Mouse (Mus musculus) ovary, postnatal 14 days (tissue): Measurements from ENCODE around the gene Hnrnpul2.

Experiments
- DNase-seq: peaks from one replicate; pipeline ENCODE4 v3.0.0; 2022; ENCODE audit warnings: low spot score

The Hnrnpul2 gene

DNA sequence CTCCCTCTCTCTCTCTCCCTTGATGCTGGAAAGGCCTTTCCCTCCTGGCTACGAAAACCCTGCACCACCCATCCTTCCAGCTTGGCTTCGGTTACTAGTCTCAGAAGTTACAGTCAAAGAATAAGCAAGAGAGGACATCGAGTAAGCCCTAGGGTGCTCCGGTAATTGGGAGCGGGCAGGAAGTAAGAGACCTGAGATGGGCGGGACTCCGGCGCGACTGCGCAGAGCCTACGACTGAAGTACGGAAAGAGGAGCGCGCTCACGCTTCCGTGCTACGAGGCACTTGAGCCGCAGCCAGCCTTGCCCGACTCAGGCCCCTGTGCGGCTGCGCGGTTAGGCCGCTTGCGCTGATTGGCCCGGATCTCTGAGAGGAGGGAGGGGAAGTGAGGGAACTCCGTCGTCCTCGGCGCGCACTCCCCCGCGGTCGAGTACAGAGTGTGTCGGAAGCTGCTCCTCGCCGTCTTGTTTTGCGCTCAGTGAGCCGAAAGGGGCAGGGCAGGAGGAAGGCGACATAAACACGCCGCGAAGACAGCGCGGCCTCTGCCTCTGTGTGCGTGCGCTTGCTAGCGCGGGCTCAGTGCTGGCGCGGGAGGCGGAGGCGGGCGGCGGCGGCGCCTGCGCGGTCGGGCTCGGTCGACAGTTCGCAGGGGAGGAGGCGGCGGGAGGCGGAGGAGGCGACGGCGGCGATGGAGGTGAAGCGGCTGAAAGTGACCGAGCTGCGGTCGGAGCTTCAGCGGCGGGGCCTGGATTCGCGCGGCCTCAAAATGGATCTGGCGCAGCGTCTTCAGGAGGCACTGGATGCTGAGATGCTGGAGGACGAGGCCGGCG lies at the start of gene Hnrnpul2:
TSS of gene Hnrnpul2 (plus strand) at position 415 of the 828 bp plus-strand sequence.
- peak; percentile 95 for DNase-seq

DNA sequence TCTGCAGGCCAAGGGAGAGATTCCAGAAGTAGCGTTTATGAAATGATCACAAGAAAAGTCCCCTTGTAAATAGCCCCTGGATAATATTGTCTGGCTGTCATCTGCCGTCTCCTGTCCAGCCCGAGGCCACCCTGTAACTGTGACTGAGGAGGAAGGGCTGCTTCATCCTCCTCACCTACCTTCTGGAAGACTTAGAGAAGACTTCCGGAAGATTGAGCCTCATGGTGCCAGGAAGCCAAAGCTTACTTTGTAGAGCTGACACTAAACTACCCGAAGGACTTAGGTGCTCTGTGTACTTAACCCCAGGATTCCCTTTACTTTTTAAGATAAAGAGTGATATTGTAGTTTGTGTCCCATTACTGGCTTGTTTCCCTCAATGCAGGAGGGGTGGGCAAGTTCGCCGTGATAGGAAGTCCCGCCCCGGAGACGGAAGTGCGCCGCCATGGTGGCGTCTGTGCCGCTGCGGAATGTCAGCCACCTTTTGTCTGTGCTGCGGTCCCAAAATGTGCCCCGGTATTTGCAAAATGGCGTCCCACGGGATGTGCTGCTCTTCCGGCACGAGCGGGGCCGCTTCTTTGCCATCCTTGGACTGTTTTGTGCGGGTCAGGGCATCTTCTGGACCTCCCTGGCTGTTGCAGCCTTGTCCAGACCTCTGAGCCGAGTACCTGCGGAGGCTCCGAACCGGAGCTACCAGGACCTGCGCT lies 49.1 kb upstream of the Hnrnpul2 start, which contains the start of gene Tmem223:
TSS of gene Tmem223 (plus strand) at position 430 of the 704 bp plus-strand sequence.
- DNase-seq: peak; percentile 68

DNA sequence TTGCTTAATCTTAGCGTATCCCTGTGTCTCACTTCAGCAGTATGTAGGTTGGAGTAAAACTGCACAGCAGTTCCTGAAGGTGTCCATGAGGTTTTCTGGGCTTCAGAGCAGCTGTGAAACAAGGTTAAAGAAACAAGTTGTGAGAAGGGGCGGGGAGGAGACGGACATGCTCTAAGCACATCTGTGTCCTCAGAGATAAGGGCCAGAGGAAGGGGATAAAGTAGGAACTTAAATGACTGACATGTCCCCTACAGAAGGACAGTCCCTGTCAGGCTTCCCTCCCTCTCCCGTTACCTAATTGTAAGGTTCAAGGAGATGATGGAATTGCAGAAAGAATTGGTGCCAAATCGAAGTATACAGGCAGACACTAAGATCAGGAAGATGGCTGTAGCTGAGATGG lies 46.8 kb upstream of the Hnrnpul2 start:
- no peak for DNase-seq

DNA sequence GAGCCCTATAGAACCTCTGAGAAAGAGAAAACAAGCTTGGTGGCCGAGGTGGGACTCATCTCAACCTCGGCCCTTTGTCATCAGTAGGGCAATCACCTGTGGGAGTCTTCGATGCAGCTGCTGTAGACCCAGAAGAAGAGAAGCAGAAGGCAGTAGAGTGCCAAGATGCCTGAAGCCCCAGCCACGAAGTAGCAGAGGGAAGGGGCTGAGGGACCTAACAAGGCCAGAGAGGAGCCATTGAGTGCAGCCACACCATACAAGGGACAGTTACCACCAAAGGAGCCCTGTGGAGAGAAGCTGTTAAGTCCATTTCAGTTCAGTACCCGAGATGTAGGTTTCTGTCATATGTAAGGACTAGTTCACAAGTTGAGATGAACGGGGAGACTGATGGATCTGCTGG lies 46.4 kb upstream of the Hnrnpul2 start:
- no peak for DNase-seq

DNA sequence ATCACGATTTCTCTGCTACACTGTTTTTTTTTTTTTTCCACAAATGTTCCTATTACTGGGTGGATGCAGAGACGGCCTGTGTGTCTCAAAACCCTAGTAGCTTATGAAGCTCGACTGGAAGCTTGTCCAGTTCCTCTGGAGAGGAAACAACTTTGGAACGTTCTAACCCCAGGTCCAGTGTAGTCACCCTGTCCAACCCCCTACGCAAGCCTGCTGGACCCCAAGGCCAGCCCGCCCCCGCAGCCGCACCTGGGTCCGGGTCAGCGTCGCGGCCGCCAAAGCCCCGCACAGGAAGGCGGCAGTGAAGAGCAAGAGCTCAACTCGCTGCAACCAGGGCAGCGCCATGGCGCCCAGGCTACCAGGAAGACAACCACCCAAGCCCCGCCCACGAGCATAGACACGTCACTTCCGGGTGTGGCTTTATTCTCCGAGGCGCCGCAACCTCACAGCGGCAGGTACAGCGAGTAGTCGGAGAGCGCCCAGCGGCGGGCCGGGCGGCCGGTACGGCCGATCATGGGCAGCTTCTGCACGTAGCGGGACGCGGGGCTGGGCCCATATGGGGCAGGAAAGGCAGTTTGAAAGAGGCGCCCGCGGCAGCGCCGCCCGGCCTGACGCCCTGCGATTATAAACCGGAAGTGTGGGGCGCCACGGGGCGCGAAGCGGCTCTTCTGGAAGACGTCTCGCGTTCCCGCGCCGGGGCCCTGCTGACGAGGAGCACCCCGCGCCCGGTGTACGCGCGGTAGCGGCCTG lies 45.5 kb upstream of the Hnrnpul2 start, which contains the start of gene Tmem179b:
TSS of gene Tmem179b (minus strand) at position 382 of the 750 bp plus-strand sequence.
- peak; percentile 97 for DNase-seq

DNA sequence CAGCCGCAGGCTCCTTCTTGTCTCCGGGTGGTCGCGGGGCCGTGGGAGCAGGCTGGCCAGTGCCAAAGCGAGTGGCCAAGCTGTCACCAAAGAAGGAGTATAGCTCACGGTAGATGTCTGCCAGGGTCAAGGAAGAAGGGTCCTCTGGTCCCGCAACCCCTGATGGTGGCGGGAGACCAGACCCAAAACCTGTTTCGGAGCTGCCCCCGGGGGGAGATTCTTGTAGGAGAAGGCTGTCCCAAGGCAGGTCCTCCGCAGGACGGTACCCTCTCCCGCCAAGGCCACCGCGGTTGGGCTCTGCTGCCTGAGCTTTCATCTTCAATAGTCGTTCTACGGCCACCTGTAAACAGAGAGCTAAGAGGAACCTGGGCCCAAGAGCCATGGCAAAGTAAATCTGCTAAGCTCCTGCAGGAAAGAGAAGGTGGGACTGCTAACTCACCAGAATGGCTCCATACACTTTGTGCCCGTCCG lies 44.8 kb upstream of the Hnrnpul2 start:
- DNase-seq: no peak

DNA sequence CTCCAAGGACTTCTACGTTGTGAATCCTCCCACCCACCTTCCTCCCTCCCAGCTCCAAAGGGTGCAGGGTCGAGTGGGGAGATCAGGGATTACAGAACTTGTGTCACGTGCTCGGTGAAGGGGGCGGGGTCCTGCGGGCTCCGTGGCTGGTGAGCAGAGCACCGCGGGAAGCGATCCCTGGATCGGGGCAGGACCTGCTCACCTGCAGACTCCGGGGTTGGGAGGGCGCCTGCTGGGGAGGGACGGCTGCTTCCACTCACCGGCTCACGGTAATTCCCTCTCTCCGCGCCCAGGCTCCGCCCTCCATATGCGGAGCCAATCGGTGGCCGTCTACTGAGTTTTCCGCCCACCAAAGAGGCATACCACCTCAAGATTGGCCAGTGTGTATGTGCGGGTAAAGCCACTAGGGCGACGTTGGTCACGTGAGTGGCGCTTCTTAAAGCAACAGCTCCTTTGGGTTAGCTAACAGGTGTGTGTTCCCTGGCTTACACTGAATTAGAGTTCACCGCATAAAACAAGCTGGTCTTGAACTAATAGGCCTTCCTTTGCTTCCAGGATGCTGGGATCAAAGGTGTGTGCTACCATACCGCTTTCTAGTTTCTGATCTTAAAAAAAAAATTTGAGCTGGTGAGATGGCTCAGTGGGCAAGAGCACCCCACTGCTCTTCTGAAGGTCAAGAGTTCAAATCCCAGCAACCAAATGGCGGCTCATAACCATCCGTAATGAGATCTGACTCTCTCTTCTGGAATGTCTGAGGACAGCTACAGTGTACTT lies 33.6 kb upstream of the Hnrnpul2 start, which contains the start of gene Taf6l:
TSS of gene Taf6l (minus strand) at position 410 of the 774 bp plus-strand sequence.
- peak; percentile 77 for DNase-seq

DNA sequence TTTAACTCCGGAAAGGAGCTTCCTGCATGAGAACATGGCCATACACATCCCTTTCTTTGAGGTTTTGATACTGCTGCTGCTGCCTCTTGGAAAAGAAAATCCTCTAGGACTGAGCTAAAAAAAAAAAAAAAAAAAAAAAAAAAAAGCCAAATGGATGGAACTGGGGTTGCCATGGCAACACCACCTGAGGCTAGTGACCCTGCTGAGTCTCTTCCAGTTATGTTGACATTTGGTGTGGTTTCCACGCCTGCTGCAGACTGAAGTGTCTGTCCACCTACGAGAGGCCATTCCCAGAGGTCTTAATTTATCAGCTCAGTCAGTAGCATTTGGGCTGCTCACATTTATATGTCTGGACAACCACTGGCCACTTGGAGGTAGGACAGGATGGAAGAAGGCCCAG lies 31.3 kb upstream of the Hnrnpul2 start:
- DNase-seq: no peak

DNA sequence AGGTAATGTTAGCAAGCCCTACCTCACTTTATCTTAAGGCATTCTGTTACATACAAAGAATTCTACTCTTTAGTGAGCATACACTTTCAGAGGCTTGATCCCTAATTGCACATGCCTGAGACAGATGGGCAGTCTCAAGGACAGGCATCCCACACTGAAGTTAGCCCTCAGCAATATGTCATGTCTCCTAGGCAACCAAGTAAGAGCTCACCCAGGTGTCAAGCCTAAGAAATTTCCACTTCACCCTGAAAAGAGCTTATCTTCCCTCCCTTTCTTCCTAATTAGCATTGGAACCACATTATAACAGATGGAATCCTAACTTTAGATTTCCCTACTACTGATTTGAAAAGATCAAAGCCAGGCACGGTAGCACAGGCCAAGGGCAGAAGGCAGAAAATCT lies 30.6 kb upstream of the Hnrnpul2 start:
- DNase-seq: no peak

DNA sequence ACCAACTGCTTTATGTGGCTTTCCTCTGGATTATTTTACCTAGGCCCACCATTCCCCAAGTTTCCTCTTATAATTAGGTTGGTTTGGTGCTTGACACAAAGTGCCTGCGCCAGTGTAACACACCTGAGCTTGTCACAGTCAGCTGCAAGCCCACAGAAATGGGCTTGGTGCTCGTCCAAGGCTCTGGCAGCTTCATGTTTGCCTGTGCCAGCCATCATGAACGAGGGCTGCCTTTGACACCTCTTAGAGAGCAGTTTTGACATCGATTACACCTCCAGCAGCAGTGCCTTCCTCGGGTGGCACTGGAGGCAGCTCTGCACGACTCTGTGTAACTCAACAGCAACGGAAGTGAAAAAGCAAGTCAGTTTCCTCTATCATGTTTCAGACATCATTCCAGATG lies 29.6 kb upstream of the Hnrnpul2 start:
- no peak for DNase-seq

DNA sequence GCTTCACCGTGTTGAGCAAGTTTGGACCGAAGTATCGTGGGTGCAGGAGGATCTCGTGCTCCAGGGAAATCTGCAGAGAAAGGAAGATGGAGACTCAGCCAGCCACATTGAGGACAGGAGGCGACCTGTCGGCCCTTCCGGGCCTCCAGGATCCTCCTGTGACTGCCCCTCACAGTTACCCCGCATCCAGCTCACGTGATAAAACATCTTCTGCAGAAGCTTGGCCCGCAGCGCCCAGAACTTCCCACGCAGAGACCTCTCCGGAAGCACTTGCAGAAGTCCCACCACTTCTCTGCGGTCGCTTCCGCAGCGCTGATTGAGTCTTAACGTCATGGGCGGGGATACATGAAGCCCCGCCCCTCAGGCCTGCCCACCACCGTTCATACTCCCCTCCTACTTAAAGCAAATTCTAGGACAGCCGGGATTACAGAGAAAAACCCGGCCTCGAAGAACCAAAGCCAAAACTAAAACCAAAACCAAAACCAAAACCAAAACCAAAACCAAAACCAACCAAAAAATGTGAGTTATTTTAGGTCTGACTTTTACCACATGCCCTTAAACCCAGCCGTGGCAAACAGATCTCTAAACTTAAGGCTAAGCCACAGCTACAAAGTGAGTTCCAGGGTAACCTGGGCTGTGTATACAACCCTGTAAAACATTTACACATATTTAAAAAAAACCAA lies 21.4 kb upstream of the Hnrnpul2 start, which contains the start of gene Polr2g:
TSS of gene Polr2g (minus strand) at position 314 of the 683 bp plus-strand sequence.
- DNase-seq: peak; percentile 78

DNA sequence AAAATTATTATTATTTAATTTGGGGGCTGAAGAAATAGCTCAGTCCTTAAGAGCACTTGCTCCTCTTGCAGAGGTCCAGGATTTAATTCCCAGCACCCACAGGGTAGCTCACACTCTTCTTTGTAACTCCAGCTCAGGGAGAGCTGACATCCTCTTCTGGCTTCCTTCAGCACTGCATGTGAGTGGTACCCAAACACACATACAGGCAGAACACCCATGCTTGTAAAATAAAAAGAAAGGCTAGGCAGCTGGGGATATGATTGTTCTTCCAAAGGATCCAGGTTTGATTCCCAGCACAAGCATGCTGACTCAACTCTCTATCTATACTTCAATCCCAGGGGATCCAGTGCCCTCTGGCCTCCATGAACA lies 20.9 kb upstream of the Hnrnpul2 start:
- no peak for DNase-seq

DNA sequence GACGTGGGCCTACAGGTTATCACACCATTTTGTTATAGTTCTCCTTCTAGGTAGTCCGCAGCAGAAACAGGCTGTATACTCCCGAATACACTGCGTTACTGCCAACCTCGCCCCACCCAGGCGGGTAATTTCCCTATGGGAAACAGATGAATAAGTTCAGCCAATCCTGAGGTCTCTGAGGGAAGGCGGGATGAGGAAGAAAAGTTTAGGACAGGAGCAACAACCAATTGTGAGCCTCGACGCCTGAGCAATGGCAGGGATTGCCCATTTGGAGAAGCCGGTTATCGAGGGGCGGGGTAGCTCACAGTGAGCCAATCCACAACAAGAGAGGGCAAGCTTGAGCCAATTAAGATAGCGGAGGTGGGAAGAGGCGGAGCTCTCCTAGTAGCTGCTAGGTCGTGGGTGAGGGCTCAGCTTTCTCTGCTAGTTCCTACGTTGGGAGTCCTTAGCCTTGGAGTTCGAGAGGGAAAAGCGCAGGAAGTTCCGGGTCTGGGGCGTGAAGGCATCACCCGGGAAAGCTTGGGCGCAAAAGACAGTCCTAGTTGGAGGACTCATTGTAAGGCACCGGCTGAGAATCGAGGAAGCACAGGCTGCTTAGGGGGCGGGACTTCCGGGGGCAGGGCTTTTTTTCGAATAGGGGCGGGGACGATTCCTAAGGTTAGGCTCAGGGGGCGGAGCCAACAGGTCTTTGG lies 17.5 kb upstream of the Hnrnpul2 start, which contains the start of gene Zbtb3:
TSS of gene Zbtb3 (plus strand) at position 426 of the 692 bp plus-strand sequence.
- peak; percentile 78 for DNase-seq

DNA sequence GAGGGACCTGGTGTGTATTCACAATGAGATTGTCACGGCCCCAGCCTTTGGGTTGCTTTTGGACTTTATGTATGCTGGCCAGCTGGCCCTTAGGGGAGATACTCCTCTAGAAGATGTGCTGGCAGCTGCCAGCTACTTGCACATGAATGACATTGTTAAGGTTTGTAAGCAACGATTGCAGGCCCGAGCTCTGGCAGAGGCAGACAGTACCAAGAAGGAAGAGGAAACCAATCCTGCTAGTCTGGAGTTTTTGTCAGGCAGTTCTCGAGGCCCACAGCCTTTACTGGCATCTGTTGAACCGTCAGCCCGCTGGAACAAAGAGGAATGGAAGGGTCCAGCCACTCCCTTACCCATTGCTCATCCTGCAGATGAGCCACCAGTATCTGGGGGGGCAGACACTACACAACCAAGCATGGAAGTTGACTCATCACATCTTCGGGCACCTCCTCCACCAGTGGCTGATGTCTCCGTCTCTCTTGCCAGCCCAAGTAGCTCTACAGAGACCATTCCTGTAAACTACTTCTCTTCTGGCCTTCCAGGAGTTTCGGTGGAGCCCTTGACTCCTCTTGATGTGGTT lies 16.5 kb upstream of the Hnrnpul2 start:
- no peak for DNase-seq

DNA sequence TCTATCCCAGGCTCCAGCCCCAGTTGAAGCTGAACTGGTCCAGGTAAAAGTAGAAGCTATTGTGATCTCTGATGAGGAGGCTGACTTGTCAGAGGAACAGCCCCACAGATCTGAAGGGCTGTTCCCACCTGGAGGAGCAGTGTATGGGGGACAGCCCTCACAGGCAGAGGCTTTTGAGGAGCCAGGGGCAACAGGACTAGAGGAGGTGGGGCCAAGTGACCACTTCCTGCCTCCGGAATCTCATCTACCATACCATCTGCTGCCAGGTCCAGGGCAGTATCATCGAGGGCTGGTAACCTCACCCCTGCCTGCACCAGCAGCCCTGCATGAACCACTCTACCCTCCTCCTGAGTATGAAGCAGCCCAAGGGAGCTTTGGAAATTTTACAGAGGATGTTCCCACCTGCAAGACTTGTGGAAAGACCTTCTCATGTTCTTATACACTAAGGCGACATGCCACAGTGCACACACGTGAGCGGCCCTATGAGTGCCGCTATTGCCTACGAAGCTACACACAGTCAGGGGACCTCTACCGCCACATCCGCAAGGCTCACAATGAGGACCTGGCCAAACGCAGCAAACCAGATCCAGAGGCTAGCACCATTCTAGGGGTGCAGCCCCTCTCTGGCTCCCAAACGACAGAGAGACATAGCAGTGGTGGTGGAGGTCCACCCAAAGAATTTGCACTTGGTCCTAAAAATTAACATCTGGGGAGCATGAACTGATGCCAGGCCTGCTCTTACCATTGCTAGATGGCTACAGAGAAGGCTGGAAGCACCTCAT lies 15.7 kb upstream of the Hnrnpul2 start:
- DNase-seq: no peak

DNA sequence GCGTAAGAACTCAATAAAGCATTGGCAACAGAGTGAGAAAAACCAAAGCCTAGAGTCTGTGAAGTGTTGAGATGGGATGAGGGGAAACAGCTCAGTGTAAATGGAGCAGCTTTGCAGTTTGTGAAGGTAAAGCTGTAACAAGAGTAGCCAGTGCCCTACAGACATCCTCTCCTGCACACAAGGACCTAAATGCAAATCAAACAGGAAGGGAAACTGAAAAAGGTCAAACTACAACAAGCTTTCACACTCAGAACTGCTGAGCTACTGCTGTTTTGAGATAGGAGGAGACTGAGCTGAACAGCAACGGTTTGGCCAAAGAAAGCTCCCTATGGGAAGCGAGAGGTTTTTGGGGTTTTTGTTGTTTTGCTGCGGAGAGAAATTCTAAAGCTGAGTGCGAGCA lies 13.0 kb upstream of the Hnrnpul2 start:
- DNase-seq: no peak

DNA sequence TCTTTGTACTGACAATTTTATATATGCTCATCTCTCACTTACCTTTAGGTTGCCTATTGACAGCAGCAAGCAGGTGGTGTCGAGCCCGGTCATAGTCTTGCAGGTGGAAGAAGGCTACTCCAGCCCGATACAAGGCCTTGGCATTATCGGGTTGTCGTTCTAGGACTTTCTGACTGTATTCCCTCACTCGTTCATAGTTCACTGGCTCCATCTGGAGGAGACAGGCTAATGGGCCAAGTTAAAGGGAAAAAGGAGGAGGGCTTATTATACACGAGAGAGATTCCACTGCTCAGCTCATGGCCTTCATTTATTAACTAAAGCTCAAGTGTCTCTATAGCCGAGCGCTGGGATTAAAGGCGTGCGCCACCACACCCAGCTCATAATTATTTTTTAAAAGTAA lies 4.0 kb upstream of the Hnrnpul2 start:
- DNase-seq: no peak

DNA sequence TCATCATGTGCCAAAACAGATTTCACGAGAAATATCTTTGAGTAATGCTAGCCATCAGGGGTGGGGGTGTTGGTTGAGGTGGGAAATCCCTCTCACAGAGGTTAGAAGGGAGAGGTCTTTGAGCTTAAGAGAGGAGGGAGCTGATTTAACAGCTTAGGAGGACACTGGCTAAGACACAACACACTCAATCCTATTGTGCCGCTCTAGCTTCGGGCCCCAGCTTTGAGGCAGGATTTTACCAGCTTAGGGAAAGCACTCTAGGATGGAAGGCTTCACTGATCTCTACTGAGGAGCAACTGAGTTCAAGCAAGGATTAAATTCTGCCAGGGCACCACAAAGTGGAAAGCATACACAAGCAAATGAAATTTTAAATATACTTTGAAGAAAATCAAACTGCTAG lies 2.8 kb upstream of the Hnrnpul2 start:
- no peak for DNase-seq

DNA sequence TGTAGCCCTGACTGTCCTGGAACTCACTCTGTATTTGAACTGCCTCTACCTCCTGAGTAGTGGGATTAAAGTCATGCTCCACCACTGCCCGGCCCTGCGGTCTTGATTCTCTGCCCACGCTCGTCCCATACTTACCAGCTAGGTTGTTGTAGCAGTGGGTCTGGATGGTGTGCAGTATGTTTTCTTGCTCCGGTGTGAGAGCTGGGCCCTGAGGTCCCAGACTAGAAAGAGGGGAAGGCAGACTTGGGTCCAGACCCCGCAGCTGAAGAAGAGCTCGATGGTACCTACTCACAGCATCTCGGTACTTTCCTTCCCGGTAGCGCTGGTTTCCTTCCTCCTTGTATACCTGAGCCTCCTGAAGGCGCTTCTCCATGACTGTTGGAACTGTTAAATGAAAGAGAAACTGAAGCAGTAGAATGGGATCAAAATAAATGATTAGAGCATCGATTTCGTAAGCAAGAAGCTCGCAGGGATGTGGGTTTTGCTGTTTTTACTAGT lies 1.5 kb upstream of the Hnrnpul2 start:
- DNase-seq: no peak
